Mouse (Mus musculus): Measurements from ENCODE around the gene Plg. TPM values are rescaled to one million over a fixed set of nuclear protein-coding genes. Genes with fewer than 3 reads are reported as not detected.

Gene Plg
- total and polyA plus RNA-seq, 3 experiments, result 0.04 TPM; not detected in 2

- intact Hi-C loops (cut with DNase I), result loop anchor here (5.0 kb wide), 2 partner anchors 146 to 256 kb away; partner anchors contain the start of gene Agpat4
- TF ChIP-seq POLR2A (IDR thresholded peaks at IDR 0.05; ENCODE audit: insufficient read depth, low read depth, low read length) (no peak), CTCF (IDR thresholded peaks at IDR 0.05) (no peak), EP300 (IDR thresholded peaks at IDR 0.05; ENCODE audit: insufficient read depth, low read depth, low read length) (no peak)
- Histone ChIP-seq H3K9ac (ENCODE audit: low read depth, low read length) (no peak overlapping the region), H3K4me1 (ENCODE audit: control insufficient read depth, insufficient read depth, low read length) (peaks cover 3% of the 10 kb centered on the region), H3K27ac (no peak overlapping the region), H3K27me3 (ENCODE audit: control insufficient read depth, insufficient read depth, low read length) (no peaks in the 10 kb centered on the region), H3K4me3 (no peak overlapping the region), H3K36me3 (ENCODE audit: control insufficient read depth, insufficient read depth, low read length) (no peaks in the 10 kb centered on the region), H3K79me2 (replicated peaks; ENCODE audit: control insufficient read depth, insufficient read depth, low read length) (no peaks in the 10 kb centered on the region)
- DNase-seq, result no peak
- WGBS, result 64% methylated on average over 3 of the region's 3 CpGs
These were observed 4.7 kb upstream of the Plg start for GRCm38 (mm10) chr17:12373601-12374144.

- Histone ChIP-seq H3K27ac (no peak overlapping the region), H3K4me1 (ENCODE audit: control insufficient read depth, insufficient read depth, low read length) (no peaks in the 10 kb centered on the region), H3K27me3 (ENCODE audit: control insufficient read depth, insufficient read depth, low read length) (no peaks in the 10 kb centered on the region), H3K36me3 (ENCODE audit: control insufficient read depth, insufficient read depth, low read length) (no peaks in the 10 kb centered on the region), H3K79me2 (replicated peaks; ENCODE audit: control insufficient read depth, insufficient read depth, low read length) (no peaks in the 10 kb centered on the region), H3K9ac (ENCODE audit: low read depth, low read length) (no peak overlapping the region), H3K4me3 (no peak overlapping the region)
- DNase-seq, result no peak
- no peak for TF ChIP-seq POLR2A (IDR thresholded peaks at IDR 0.05; ENCODE audit: insufficient read depth, low read depth, low read length)
- no peak for TF ChIP-seq EP300 (IDR thresholded peaks at IDR 0.05; ENCODE audit: insufficient read depth, low read depth, low read length)
- no peak for TF ChIP-seq CTCF (IDR thresholded peaks at IDR 0.05)
- intact Hi-C loops (cut with DNase I), result no loop called here
- 82% methylated on average over 4 of the region's 4 CpGs for WGBS
These were observed 1.9 kb downstream of the Plg start for GRCm38 (mm10) chr17:12380287-12380686.

- WGBS, result 85% methylated on average over 2 of the region's 2 CpGs
- H3K79me2 ChIP-seq (replicated peaks; ENCODE audit: control insufficient read depth, insufficient read depth, low read length), result no peaks in the 10 kb centered on the region
- H3K4me3 ChIP-seq, result no peak overlapping the region
- no peak overlapping the region for H3K9ac ChIP-seq (ENCODE audit: low read depth, low read length)
- H3K27me3 ChIP-seq (ENCODE audit: control insufficient read depth, insufficient read depth, low read length), result no peaks in the 10 kb centered on the region
- DNase-seq, result no peak
- H3K36me3 ChIP-seq (ENCODE audit: control insufficient read depth, insufficient read depth, low read length), result no peaks in the 10 kb centered on the region
- no peak for TF ChIP-seq CTCF (IDR thresholded peaks at IDR 0.05)
- TF ChIP-seq POLR2A (IDR thresholded peaks at IDR 0.05; ENCODE audit: insufficient read depth, low read depth, low read length), result no peak
- no peak for TF ChIP-seq EP300 (IDR thresholded peaks at IDR 0.05; ENCODE audit: insufficient read depth, low read depth, low read length)
- intact Hi-C loops (cut with DNase I), result no loop called here
- H3K4me1 ChIP-seq (ENCODE audit: control insufficient read depth, insufficient read depth, low read length), result no peaks in the 10 kb centered on the region
- H3K27ac ChIP-seq, result no peak overlapping the region
These were observed 3.2 kb downstream of the Plg start for GRCm38 (mm10) chr17:12381579-12381978.

GRCm38 (mm10) chr17:12382531-12382930 is 4.1 kb downstream of the Plg start:
- intact Hi-C loops (cut with DNase I), result no loop called here
- H3K4me3 ChIP-seq, result no peak overlapping the region
- H3K4me1 ChIP-seq (ENCODE audit: control insufficient read depth, insufficient read depth, low read length), result no peaks in the 10 kb centered on the region
- no peak for TF ChIP-seq POLR2A (IDR thresholded peaks at IDR 0.05; ENCODE audit: insufficient read depth, low read depth, low read length)
- TF ChIP-seq EP300 (IDR thresholded peaks at IDR 0.05; ENCODE audit: insufficient read depth, low read depth, low read length), result no peak
- H3K36me3 ChIP-seq (ENCODE audit: control insufficient read depth, insufficient read depth, low read length), result no peaks in the 10 kb centered on the region
- no peaks in the 10 kb centered on the region for H3K79me2 ChIP-seq (replicated peaks; ENCODE audit: control insufficient read depth, insufficient read depth, low read length)
- no peak overlapping the region for H3K9ac ChIP-seq (ENCODE audit: low read depth, low read length)
- WGBS, result 44% methylated on average over 2 of the region's 2 CpGs
- H3K27ac ChIP-seq, result no peak overlapping the region
- no peaks in the 10 kb centered on the region for H3K27me3 ChIP-seq (ENCODE audit: control insufficient read depth, insufficient read depth, low read length)
- DNase-seq, result no peak

GRCm38 (mm10) chr17:12385049-12385794 is 6.8 kb downstream of the Plg start:
- no peak for DNase-seq

GRCm38 (mm10) chr17:12387781-12388180 is 9.4 kb downstream of the Plg start:
- no peak for TF ChIP-seq POLR2A (IDR thresholded peaks at IDR 0.05; ENCODE audit: insufficient read depth, low read depth, low read length)
- TF ChIP-seq EP300 (IDR thresholded peaks at IDR 0.05; ENCODE audit: insufficient read depth, low read depth, low read length), result no peak
- no peak for TF ChIP-seq CTCF (IDR thresholded peaks at IDR 0.05)
- H3K27ac ChIP-seq, result no peak overlapping the region
- intact Hi-C loops (cut with DNase I), result no loop called here
- no peaks in the 10 kb centered on the region for H3K4me1 ChIP-seq (ENCODE audit: control insufficient read depth, insufficient read depth, low read length)
- WGBS, result 67% methylated on average over 2 of the region's 2 CpGs
- no peak overlapping the region for H3K4me3 ChIP-seq
- no peaks in the 10 kb centered on the region for H3K27me3 ChIP-seq (ENCODE audit: control insufficient read depth, insufficient read depth, low read length)
- no peak for DNase-seq
- H3K9ac ChIP-seq (ENCODE audit: low read depth, low read length), result no peak overlapping the region
- no peaks in the 10 kb centered on the region for H3K36me3 ChIP-seq (ENCODE audit: control insufficient read depth, insufficient read depth, low read length)
- no peaks in the 10 kb centered on the region for H3K79me2 ChIP-seq (replicated peaks; ENCODE audit: control insufficient read depth, insufficient read depth, low read length)

More at GRCm38 (mm10) chr17:12385049-12385794, 6.8 kb downstream of the Plg start:
- no peak for TF ChIP-seq EP300 (IDR thresholded peaks at IDR 0.05; ENCODE audit: insufficient read depth, low read depth, low read length)
- TF ChIP-seq CTCF (IDR thresholded peaks at IDR 0.05), result no peak
- TF ChIP-seq POLR2A (IDR thresholded peaks at IDR 0.05; ENCODE audit: insufficient read depth, low read depth, low read length), result no peak
- WGBS, result 78% methylated on average over 8 of the region's 8 CpGs
- Histone ChIP-seq H3K9ac (ENCODE audit: low read depth, low read length) (no peak overlapping the region), H3K79me2 (replicated peaks; ENCODE audit: control insufficient read depth, insufficient read depth, low read length) (no peaks in the 10 kb centered on the region), H3K4me3 (no peak overlapping the region), H3K27ac (no peak overlapping the region), H3K27me3 (ENCODE audit: control insufficient read depth, insufficient read depth, low read length) (no peaks in the 10 kb centered on the region), H3K36me3 (ENCODE audit: control insufficient read depth, insufficient read depth, low read length) (no peaks in the 10 kb centered on the region), H3K4me1 (ENCODE audit: control insufficient read depth, insufficient read depth, low read length) (no peaks in the 10 kb centered on the region)
- intact Hi-C loops (cut with DNase I), result no loop called here

Measured in heart, adult 2 months (tissue).